Comparison of ENCODE assay signal across 8 mouse cellular contexts in the genomic region with DNA sequence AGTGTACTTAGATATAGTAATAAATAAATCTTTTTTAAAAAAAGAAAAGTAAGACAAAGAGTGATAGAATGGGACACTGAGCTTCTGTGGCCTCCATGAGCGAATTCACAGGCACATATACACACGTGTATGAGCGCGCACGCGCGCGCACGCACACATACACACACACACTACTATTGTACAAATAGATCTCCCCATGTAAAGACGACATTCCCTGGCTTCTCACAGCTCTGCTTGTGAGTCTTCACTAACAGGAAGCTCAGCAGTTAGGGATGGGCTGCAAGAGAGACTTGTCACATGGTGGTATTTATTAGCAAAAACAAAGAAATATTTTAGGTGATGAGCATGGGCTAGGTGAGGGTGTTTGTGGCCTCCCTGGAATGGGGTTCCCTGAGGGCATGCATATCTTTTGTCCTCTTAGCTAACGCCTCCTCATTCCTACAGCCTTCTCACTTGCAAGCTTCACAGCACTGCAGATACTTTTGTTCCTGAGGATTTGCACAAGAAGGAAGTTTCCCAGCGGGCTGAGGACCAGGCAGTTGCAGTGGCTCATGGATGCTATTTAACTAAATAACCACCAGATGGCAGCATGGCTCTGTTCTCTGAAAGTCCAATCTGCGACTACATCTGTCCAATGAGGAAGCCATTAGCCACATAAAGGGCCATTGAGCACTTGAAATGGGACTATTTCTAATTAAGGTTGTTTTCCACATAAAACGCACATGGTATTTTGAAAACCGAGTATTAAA. TPM values are rescaled to one million over a fixed set of nuclear protein-coding genes. Genes with fewer than 3 reads are reported as not detected.
A peak's percentile ranks its signal among the peaks of the same experiment; 100 is the strongest.
DNase-seq lines count a peak whose midpoint lies in the region; ATAC-seq and TF ChIP-seq lines count a peak whose summit lies in the region.

No protein-coding gene starts in this region.

- no peaks in the 10 kb centered on the region for H3K27me3 ChIP-seq in ES-Bruce4 (ENCODE audit: control insufficient read depth, insufficient read depth, low read length, poor library complexity, severe bottlenecking)
- H3K27me3 ChIP-seq in embryonic facial prominence, embryonic 14.5 days (replicated peaks; ENCODE audit: control insufficient read depth, insufficient read depth, low read length), result no peaks in the 10 kb centered on the region
- H3K27me3 ChIP-seq in liver, embryonic 16.5 days (ENCODE audit: control insufficient read depth, insufficient read depth, low read depth, low read length), result no peaks in the 10 kb centered on the region; the same call in 1 of the 2 replicates
- H3K27me3 ChIP-seq in neural tube, embryonic 13.5 days, result no peaks in the 10 kb centered on the region

- TF ChIP-seq CTCF in ES-Bruce4 (IDR thresholded peaks at IDR 0.05; ENCODE audit: low read depth, low read length), result peak; percentile 70

- H3K4me3 ChIP-seq in ES-Bruce4 (ENCODE audit: low read depth, low read length), result peak overlapping the region; percentile 19
- H3K4me3 ChIP-seq in embryonic facial prominence, embryonic 14.5 days (ENCODE audit: low read depth, low read length), result no peak overlapping the region
- no peak overlapping the region for H3K4me3 ChIP-seq in liver, embryonic 16.5 days (ENCODE audit: low read depth, low read length)
- no peak overlapping the region for H3K4me3 ChIP-seq in neural tube, embryonic 13.5 days

- no peaks in the 10 kb centered on the region for H3K9me3 ChIP-seq in ES-Bruce4 (replicated peaks; ENCODE audit: control insufficient read depth, insufficient read depth, low read length, poor library complexity, severe bottlenecking)
- H3K9me3 ChIP-seq in embryonic facial prominence, embryonic 14.5 days (ENCODE audit: control insufficient read depth, low read length), result no peaks in the 10 kb centered on the region
- no peaks in the 10 kb centered on the region for H3K9me3 ChIP-seq in liver, embryonic 16.5 days (replicated peaks; ENCODE audit: control insufficient read depth, low read length)
- H3K9me3 ChIP-seq in neural tube, embryonic 13.5 days, result no peaks in the 10 kb centered on the region

- peak; percentile 53 to 66 for DNase-seq in adrenal gland, postnatal 36 days
- DNase-seq in embryonic facial prominence, embryonic 14.5 days (ENCODE audit: low spot score), result peak; percentile 89
- DNase-seq in heart, postnatal 10 days, result peak; percentile 82 to 83
- peak; percentile 84 for DNase-seq in kidney, postnatal 14 days
- DNase-seq in thymus, postnatal 14 days, result peak; percentile 56

- H3K4me1 ChIP-seq in ES-Bruce4 (ENCODE audit: control insufficient read depth, insufficient read depth, low read length), result peaks cover 2% of the 10 kb centered on the region
- H3K4me1 ChIP-seq in embryonic facial prominence, embryonic 14.5 days (ENCODE audit: control insufficient read depth, insufficient read depth, low read length), result no peaks in the 10 kb centered on the region
- H3K4me1 ChIP-seq in liver, embryonic 16.5 days (ENCODE audit: control insufficient read depth, low read depth, low read length), result no peaks in the 10 kb centered on the region
- no peaks in the 10 kb centered on the region for H3K4me1 ChIP-seq in neural tube, embryonic 13.5 days (replicated peaks)

- intact Hi-C loops in heart, postnatal 10 days (cut with DNase I), result loop anchor here (1.0 to 10.0 kb wide), 3 partner anchors 17 to 277 kb away; no protein-coding TSS in a partner anchor

- ATAC-seq in embryonic facial prominence, embryonic 14.5 days (ENCODE audit: low read depth), result peak; percentile 64; the same call in 1 of the 2 replicates
- ATAC-seq in liver, embryonic 16.5 days (ENCODE audit: low read depth), result peak; percentile 51; the same call in 1 of the 2 replicates
- ATAC-seq in neural tube, embryonic 13.5 days (ENCODE audit: low read depth), result peak; percentile 69

- peak; percentile 69 for TF ChIP-seq EP300 in ES-Bruce4 (IDR thresholded peaks at IDR 0.05; ENCODE audit: insufficient read depth, low read depth, low read length)

- H3K4me2 ChIP-seq in embryonic facial prominence, embryonic 14.5 days (ENCODE audit: low read depth, low read length), result no peak overlapping the region
- H3K4me2 ChIP-seq in liver, embryonic 16.5 days (ENCODE audit: low read depth, low read length), result no peak overlapping the region
- no peak overlapping the region for H3K4me2 ChIP-seq in neural tube, embryonic 13.5 days

- H3K27ac ChIP-seq in ES-Bruce4 (ENCODE audit: insufficient read depth, low read length), result peak overlapping the region; percentile 70
- H3K27ac ChIP-seq in embryonic facial prominence, embryonic 14.5 days (replicated peaks; ENCODE audit: low read depth, low read length), result no peak overlapping the region
- H3K27ac ChIP-seq in liver, embryonic 16.5 days (ENCODE audit: low read length), result no peak overlapping the region
- no peak overlapping the region for H3K27ac ChIP-seq in neural tube, embryonic 13.5 days (replicated peaks)

- no peaks in the 10 kb centered on the region for H3K36me3 ChIP-seq in ES-Bruce4 (ENCODE audit: control insufficient read depth, insufficient read depth, low read length, poor library complexity, severe bottlenecking)
- 0 out of 2 replicates have a peak, but pooled peaks cover 1% of the 10 kb centered on the region for H3K36me3 ChIP-seq in embryonic facial prominence, embryonic 14.5 days (ENCODE audit: control insufficient read depth, insufficient read depth, low read length)
- H3K36me3 ChIP-seq in liver, embryonic 16.5 days (ENCODE audit: control insufficient read depth, insufficient read depth), result no peaks in the 10 kb centered on the region
- H3K36me3 ChIP-seq in neural tube, embryonic 13.5 days, result no peaks in the 10 kb centered on the region

- TF ChIP-seq POLR2A in ES-Bruce4 (IDR thresholded peaks at IDR 0.05; ENCODE audit: insufficient read depth, low read length), result no peak

- H3K9ac ChIP-seq in ES-Bruce4 (ENCODE audit: low read depth, poor library complexity, severe bottlenecking), result no peak overlapping the region
- no peak overlapping the region for H3K9ac ChIP-seq in embryonic facial prominence, embryonic 14.5 days (ENCODE audit: low read depth, low read length)
- H3K9ac ChIP-seq in liver, embryonic 16.5 days (ENCODE audit: low read depth, low read length), result no peak overlapping the region
- H3K9ac ChIP-seq in neural tube, embryonic 13.5 days, result no peak overlapping the region

- 55% methylated on average over 15 of the region's 15 CpGs for WGBS in embryonic facial prominence, embryonic 14.5 days
- 52% methylated on average over 15 of the region's 15 CpGs for WGBS in liver, embryonic 16.5 days (ENCODE audit: insufficient replicate concordance)
- 51% methylated on average over 15 of the region's 15 CpGs for WGBS in neural tube, embryonic 13.5 days

RNA-seq across cellular contexts. Expression of a gene that starts 14.9 kb away (rescaled TPM):
- polyA plus RNA-seq in ES-Bruce4 (2011; ENCODE audit: insufficient read depth, insufficient read length, low read depth, missing spikeins), result not detected in 2 replicates
- total RNA-seq in adrenal gland, postnatal 36 days (2021), result not detected
- 0.82 and 1.5 TPM in 2 replicates for polyA plus RNA-seq in embryonic facial prominence, embryonic 14.5 days (2014; fragmentation: Nextera tagmentation; extraction: Ambion mirVana)
- total RNA-seq in heart, postnatal 10 days (2021), result not detected
- 0.22 and 0.28 TPM in 2 replicates for polyA plus RNA-seq in liver, embryonic 16.5 days (2015; fragmentation: Nextera tagmentation; extraction: Ambion mirVana)
- polyA plus RNA-seq in neural tube, embryonic 13.5 days (2015; fragmentation: Nextera tagmentation; extraction: Ambion mirVana), result 4.0 and 4.8 TPM in 2 replicates

RNA-seq across cellular contexts. Expression of a gene that starts 15.0 kb away (rescaled TPM):
- 4.4 and 10.8 TPM in 2 replicates for polyA plus RNA-seq in ES-Bruce4 (2011; ENCODE audit: insufficient read depth, insufficient read length, low read depth, missing spikeins)
- total RNA-seq in adrenal gland, postnatal 36 days (2021), result 10 to 100 TPM in 1 of 2 experiments, 1 to 10 TPM in 1; 5.9 to 10.0 TPM
- 5.0 and 6.3 TPM in 2 replicates for polyA plus RNA-seq in embryonic facial prominence, embryonic 14.5 days (2014; fragmentation: Nextera tagmentation; extraction: Ambion mirVana)
- total RNA-seq in heart, postnatal 10 days (2021), result 1 to 10 TPM; 5.1 to 6.7 TPM
- polyA plus RNA-seq in liver, embryonic 16.5 days (2015; fragmentation: Nextera tagmentation; extraction: Ambion mirVana), result 0.90 and 1.1 TPM in 2 replicates
- 4.8 and 5.4 TPM in 2 replicates for polyA plus RNA-seq in neural tube, embryonic 13.5 days (2015; fragmentation: Nextera tagmentation; extraction: Ambion mirVana)
